Mouse (Mus musculus): ENCODE measurements around the gene Omt2b.
"Not testable (repeated sequence)": the region's sequence is repeated elsewhere in the genome, so short reads cannot be mapped to it uniquely, and the experiment has no call there.

GRCm38 (mm10) chr9:78282002-78282711 lies 45.2 kb upstream of the Omt2b start:
- not testable (repeated sequence) for TF ChIP-seq CTCF, EP300 (IDR thresholded peaks at IDR 0.05; ENCODE audit: low read depth)
